Mouse (Mus musculus) testis, adult 2 months (tissue): ENCODE measurements around the gene Dkk2.

Source experiments
- CTCF ChIP-seq: fragments of 200-500 bp; IDR thresholded peaks from 2 replicates; pipeline ENCODE4 v1.5.1; 2012; ENCODE audit warnings: low read depth, mild to moderate bottlenecking, inconsistent platforms, low read length, moderate library complexity; ENCODE audit not compliant: control insufficient read depth, insufficient read depth, insufficient replicate concordance
- POLR2A ChIP-seq: fragments of 200-500 bp; IDR thresholded peaks from 2 replicates; pipeline ENCODE4 v1.6.1; 2012; ENCODE audit warnings: low read depth, mild to moderate bottlenecking, inconsistent platforms, low read length, moderate library complexity; ENCODE audit not compliant: control insufficient read depth

DNA sequence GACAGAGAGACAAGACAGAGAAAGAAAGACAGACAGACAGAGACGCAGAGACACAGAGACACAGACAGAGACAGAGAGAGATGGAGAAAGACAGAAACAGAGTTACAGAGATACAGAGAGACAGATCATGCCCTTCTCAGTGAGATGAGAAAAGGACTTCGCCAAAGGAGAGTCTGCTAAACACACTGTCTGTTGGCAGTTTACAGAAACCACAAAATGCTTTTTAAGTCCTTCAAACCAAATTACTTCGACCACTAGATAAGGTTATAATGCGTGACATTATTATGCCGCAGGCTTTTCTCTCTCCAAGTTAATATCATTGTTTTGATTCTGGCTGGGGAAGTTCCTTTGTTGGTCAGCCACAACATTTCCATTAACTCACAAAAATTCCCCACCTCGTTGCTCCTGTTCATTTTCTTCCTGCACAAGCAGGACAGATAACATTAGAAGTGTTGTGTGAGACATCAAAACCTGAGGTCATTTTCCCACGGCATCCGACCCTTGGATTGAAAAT is 40.2 kb downstream of the Dkk2 start:
- TF ChIP-seq CTCF (no peak), POLR2A (no peak)
